Mouse (Mus musculus) limb, embryonic 11.5 days (tissue): Measurements from ENCODE around the gene Kcnh6. TPM values are rescaled to one million over a fixed set of nuclear protein-coding genes. Genes with fewer than 3 reads are reported as not detected.
A peak's percentile ranks its signal among the peaks of the same experiment; 100 is the strongest.

Experiments
- ATAC-seq: fragments of 200-750 bp; cut with Nextera tagmentation; 2 replicates; pipeline ENCODE4 v1.8.0; 2017; ENCODE audit warnings: low read depth; ENCODE audit not compliant: insufficient number of reproducible peaks, low FRiP score, low TSS enrichment
- DNase-seq: peaks from one replicate; pipeline ENCODE4 v3.0.0-alpha.2; 2015; ENCODE audit warnings: low spot score
- H3K27ac ChIP-seq: fragments of 300-500 bp; sonication (generic); replicated peaks from 2 replicates; pipeline ENCODE4 v1.5.1; 2014; ENCODE audit warnings: low read depth, mild to moderate bottlenecking, low read length
- H3K27me3 ChIP-seq: fragments of 300-500 bp; sonication (generic); 2 replicates; pipeline ENCODE4 v1.6.1; 2014; ENCODE audit warnings: mild to moderate bottlenecking, low read length, mixed read lengths; ENCODE audit not compliant: control insufficient read depth, insufficient read depth
- H3K36me3 ChIP-seq: fragments of 300-500 bp; sonication (generic); 2 replicates; pipeline ENCODE4 v1.6.1; 2014; ENCODE audit warnings: mild to moderate bottlenecking, low read length, moderate library complexity, mixed read lengths; ENCODE audit not compliant: control insufficient read depth, insufficient read depth
- H3K4me1 ChIP-seq: fragments of 300-500 bp; sonication (generic); 2 replicates; pipeline ENCODE4 v1.6.1; 2014; ENCODE audit warnings: low read length, mixed read lengths; ENCODE audit not compliant: control insufficient read depth, insufficient read depth
- H3K4me2 ChIP-seq: fragments of 300-500 bp; sonication (generic); 2 replicates; pipeline ENCODE4 v1.6.1; 2014; ENCODE audit warnings: low read depth, mild to moderate bottlenecking, moderate library complexity; ENCODE audit not compliant: severe bottlenecking
- H3K4me3 ChIP-seq: fragments of 300-500 bp; sonication (generic); 2 replicates; pipeline ENCODE4 v1.5.1; 2014; ENCODE audit warnings: low read depth, low read length
- H3K9ac ChIP-seq: fragments of 300-500 bp; sonication (generic); 2 replicates; pipeline ENCODE4 v1.6.1; 2014; ENCODE audit warnings: mild to moderate bottlenecking, low read length
- H3K9me3 ChIP-seq: fragments of 300-500 bp; sonication (generic); 2 replicates; pipeline ENCODE4 v1.6.1; 2016; ENCODE audit warnings: low read length; ENCODE audit not compliant: control insufficient read depth
- WGBS: fragments of 180-500 bp; shearing (Covaris S2); extraction: QIAGEN DNeasy Blood & Tissue Kit; methylation state at CpG from one replicate; pipeline ENCODE4 v1.1.7; 2014; 5-methylcytosine and 5-hydroxymethylcytosine counted together
- polyA plus RNA-seq: library from polyadenylated mRNA; unstranded; fragments of >200 nt; fragmentation: Nextera tagmentation; extraction: Ambion mirVana; gene quantifications from 2 replicates; pipeline ENCODE4 v1.2.1, GENCODE M21; 2014

The Kcnh6 gene
- polyA plus RNA-seq, 1 experiment from 2014 or later: 0.39 TPM

DNA sequence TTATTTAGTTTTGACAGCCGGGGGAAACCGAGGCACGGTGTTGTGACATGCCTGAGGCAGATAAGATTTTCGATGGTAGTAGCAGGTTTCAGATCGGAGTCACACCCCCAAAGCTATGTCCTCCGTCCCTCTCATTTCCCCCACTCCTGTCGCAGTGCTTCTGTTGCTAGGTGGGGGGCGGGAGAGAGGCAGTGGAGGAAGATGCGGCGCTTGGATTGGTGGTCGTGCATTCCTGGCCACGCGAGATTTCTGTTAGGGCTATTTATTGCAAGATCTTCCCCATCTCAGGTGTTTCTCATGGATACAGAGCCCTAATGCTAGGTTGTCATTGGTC is 29.5 kb downstream of the Kcnh6 start:
- Histone ChIP-seq H3K27ac (no peak overlapping the region; the same call in 1 of the 2 replicates), H3K4me2 (peak overlapping the region; percentile 86), H3K4me1 (peaks cover 3% of the 10 kb centered on the region; the same call in 1 of the 2 replicates), H3K9me3 (no peaks in the 10 kb centered on the region), H3K4me3 (peak overlapping the region; percentile 99), H3K9ac (peak overlapping the region; percentile 86), H3K36me3 (no peaks in the 10 kb centered on the region), H3K27me3 (no peaks in the 10 kb centered on the region)
- DNase-seq (peak; percentile 70), ATAC-seq (no peak)
- 0% methylated on average over 13 of the region's 13 CpGs for WGBS

DNA sequence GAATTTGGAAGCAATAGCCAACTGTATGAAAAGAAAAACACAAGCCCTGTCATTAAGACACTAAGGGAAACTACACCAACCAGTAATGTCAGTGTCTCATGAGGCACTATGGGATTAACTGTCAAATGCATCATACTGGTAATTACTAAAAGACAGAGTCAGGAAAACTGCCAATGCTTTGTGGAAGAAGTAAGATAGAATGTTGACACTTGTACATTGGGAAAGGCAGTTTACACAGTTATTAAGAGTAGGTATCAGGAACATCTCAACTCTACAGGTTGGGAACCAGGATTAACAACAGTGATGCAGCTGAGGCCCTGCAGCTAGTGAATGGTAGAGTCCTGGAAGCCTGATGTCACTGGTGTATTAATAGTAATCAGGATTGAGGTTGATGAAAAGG is 36.4 kb downstream of the Kcnh6 start:
- H3K36me3 ChIP-seq: peaks cover 5% of the 10 kb centered on the region; the same call in 1 of the 2 replicates
- H3K4me2 ChIP-seq: no peak overlapping the region
- no peaks in the 10 kb centered on the region for H3K9me3 ChIP-seq
- H3K27ac ChIP-seq: no peak overlapping the region
- H3K4me1 ChIP-seq: no peaks in the 10 kb centered on the region
- H3K27me3 ChIP-seq: no peaks in the 10 kb centered on the region
- no peak for ATAC-seq
- no peak overlapping the region for H3K9ac ChIP-seq
- no peak overlapping the region for H3K4me3 ChIP-seq
- DNase-seq: no peak

DNA sequence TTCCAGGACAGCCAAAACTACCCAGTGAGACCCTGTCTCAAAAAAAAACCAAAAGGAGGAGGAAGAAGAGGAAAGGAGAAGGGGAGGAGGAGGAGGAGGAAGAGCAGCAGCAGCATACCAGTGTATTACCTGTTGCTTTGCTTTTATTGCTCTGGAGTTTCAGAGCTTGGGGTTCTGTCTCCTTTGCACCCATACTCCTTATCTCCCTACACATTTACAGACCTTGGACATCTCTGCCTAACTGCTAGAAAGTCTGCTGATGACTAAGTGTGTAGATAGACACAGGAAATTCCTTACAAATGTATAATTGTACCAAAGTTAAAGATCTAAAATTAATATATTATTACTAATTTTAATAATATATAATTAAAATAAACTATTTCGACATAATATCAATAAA is 37.3 kb downstream of the Kcnh6 start:
- no peak for ATAC-seq
- DNase-seq: no peak
- Histone ChIP-seq H3K27me3 (no peaks in the 10 kb centered on the region), H3K4me3 (no peak overlapping the region), H3K27ac (no peak overlapping the region), H3K4me1 (no peaks in the 10 kb centered on the region), H3K4me2 (no peak overlapping the region), H3K9me3 (no peaks in the 10 kb centered on the region), H3K36me3 (peaks cover 5% of the 10 kb centered on the region; the same call in 1 of the 2 replicates), H3K9ac (no peak overlapping the region)
- 94% methylated on average over 1 of the region's 1 CpGs for WGBS

DNA sequence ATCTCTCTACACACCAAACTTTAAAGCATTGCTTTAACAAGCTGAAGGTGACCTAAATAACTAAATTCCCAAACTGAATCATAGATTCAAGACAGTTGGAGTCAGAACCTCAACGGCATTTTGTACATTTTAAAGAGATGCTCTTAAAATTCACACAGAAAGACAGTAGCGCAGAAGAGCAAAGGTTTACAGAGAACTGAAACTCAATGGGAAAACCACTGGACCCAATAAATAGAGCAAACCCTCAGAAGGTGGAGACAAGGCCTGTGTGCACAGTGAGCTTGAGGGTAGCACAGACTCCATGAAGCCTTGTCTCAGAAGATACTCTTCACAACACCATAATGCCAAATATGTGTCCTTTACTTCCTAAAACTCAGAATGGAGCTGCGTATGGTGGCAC is 37.9 kb downstream of the Kcnh6 start:
- Histone ChIP-seq H3K27me3 (no peaks in the 10 kb centered on the region), H3K4me2 (no peak overlapping the region), H3K9ac (no peak overlapping the region), H3K27ac (no peak overlapping the region), H3K9me3 (no peaks in the 10 kb centered on the region), H3K4me1 (no peaks in the 10 kb centered on the region), H3K4me3 (no peak overlapping the region), H3K36me3 (peaks cover 5% of the 10 kb centered on the region; the same call in 1 of the 2 replicates)
- ATAC-seq (no peak), DNase-seq (no peak)
- 90% methylated on average over 3 of the region's 3 CpGs for WGBS

DNA sequence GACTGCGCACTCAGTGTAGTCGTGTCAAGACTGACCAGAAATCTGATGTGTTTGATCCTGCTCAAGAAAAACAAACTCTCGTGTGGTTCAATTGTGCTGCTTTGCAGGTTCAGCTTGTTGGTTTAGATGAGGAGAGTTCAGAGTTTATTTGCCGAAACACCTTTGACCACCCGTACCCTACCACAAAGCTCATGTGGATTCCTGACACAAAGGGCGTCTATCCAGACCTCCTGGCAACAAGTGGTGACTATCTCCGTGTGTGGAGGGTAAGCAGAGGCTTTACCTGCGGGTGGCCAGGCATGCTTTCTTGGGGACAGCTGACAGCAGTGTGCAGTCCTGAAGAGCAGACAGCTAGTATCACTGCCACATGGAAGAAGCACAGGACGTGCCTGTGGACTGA is 38.7 kb downstream of the Kcnh6 start:
- no peak overlapping the region for H3K9ac ChIP-seq
- no peaks in the 10 kb centered on the region for H3K9me3 ChIP-seq
- 87% methylated on average over 9 of the region's 9 CpGs for WGBS
- no peak for ATAC-seq
- no peak overlapping the region for H3K4me3 ChIP-seq
- no peaks in the 10 kb centered on the region for H3K4me1 ChIP-seq
- no peak overlapping the region for H3K27ac ChIP-seq
- DNase-seq: no peak
- no peak overlapping the region for H3K4me2 ChIP-seq
- no peaks in the 10 kb centered on the region for H3K27me3 ChIP-seq
- H3K36me3 ChIP-seq: peaks cover 8% of the 10 kb centered on the region; the same call in 1 of the 2 replicates

DNA sequence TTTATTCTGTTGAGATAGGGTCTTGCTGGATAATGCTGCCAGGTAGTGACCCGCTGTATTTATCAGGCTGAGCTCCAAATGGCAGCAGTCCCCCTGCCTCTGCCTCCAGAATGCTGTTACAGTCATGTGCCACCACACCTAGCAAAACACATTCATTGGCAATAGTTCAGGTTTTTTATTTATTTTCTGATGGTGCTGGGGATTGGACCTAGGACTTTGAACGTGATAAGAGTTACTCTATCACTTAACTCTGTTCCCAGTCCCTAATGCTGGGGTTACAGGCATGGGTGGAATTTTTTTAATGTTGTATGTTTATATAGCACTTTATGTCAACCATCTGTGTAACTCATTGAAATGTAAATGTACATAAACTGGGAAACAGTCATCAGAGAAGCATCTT is 46.0 kb downstream of the Kcnh6 start:
- Histone ChIP-seq H3K27me3 (no peaks in the 10 kb centered on the region), H3K36me3 (peaks cover 37% of the 10 kb centered on the region)
- no peak for ATAC-seq

DNA sequence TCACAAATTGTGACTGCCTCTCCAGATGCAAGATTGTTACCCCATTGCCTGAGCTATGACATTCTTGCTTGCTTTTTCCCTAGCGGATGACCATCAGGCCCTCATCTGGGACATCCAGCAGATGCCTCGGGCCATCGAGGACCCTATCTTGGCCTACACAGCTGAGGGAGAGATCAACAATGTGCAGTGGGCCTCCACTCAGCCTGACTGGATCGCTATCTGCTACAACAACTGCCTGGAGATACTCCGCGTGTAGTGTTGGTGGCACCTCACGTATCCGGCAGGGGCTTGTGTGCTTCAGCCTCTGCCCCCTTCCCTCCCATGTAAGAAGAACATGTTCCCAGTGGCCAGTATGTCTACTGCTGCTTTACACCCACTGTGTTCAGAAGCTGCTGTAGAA is 46.7 kb downstream of the Kcnh6 start:
- WGBS: 97% methylated on average over 8 of the region's 8 CpGs

More for the DNA sequence above, 46.0 kb downstream of the Kcnh6 start:
- H3K9me3 ChIP-seq: no peaks in the 10 kb centered on the region
- H3K27ac ChIP-seq: no peak overlapping the region
- no peak for DNase-seq
- H3K4me2 ChIP-seq: no peak overlapping the region
- WGBS: 94% methylated on average over 2 of the region's 2 CpGs
- H3K4me1 ChIP-seq: no peaks in the 10 kb centered on the region
- no peak overlapping the region for H3K4me3 ChIP-seq
- H3K9ac ChIP-seq: no peak overlapping the region

DNA sequence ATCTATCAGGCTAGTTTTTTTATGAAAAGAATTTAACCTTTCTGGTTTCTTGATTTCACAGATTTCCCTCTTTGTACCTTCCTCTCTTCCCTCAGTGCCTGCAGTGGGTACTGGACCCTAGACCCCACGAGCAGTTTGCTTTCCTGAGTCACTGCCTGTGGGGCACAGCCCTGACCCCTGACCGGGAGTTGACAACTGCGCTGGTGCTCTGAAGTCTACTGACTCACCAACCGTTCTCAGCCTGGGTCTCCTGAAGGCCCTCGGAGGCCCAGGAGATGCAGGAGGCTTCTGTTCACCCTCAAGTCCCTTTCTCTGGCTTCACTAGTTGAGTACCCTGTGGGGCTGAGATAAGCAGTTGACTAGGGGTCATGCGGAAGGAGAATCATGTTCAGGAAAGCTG is 47.4 kb downstream of the Kcnh6 start:
- H3K27me3 ChIP-seq: no peaks in the 10 kb centered on the region

More for the DNA sequence above, 46.7 kb downstream of the Kcnh6 start:
- no peaks in the 10 kb centered on the region for H3K27me3 ChIP-seq
- H3K9me3 ChIP-seq: no peaks in the 10 kb centered on the region
- DNase-seq (no peak), ATAC-seq (no peak)
- no peak overlapping the region for H3K27ac ChIP-seq
- peaks cover 37% of the 10 kb centered on the region for H3K36me3 ChIP-seq
- no peak overlapping the region for H3K9ac ChIP-seq
- H3K4me1 ChIP-seq: no peaks in the 10 kb centered on the region
- H3K4me3 ChIP-seq: no peak overlapping the region
- H3K4me2 ChIP-seq: no peak overlapping the region

DNA sequence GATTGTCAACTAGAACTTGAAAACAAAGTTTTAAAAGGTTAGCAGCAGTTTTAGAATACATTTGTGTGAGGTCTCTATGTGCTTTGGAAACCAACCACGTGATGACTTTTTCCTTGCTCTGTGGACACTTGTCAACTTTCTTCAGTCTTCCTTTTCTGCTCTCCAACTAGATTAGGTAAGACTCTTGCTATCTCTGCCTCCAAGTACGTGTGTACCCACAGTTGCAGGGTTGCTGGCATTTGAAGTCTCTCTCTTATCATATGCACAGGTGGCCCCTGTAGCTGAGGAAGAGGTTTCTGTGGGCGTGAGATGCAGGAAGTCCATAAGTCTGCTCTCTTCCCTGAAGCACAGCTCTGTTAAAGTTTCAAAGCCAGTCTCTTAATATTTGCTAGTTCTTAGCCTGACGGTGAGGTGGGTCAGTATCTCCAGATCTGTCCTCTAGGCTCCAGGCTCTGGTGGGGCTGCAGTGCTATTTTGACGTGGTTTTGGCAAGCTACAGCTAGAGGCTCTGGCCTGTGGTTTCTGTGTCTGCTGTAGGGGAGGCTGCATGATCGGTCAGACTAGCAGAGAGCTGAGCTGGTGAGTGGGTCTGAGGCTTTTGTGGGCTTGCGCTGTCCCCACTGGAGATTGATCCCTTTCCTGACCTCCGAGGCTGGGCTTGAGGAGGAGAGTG is 49.0 kb downstream of the Kcnh6 start:
- Histone ChIP-seq H3K4me2 (no peak overlapping the region), H3K27ac (no peak overlapping the region), H3K4me1 (no peaks in the 10 kb centered on the region), H3K27me3 (no peaks in the 10 kb centered on the region), H3K9ac (no peak overlapping the region), H3K9me3 (no peaks in the 10 kb centered on the region), H3K36me3 (peaks cover 35% of the 10 kb centered on the region), H3K4me3 (no peak overlapping the region)
- ATAC-seq (no peak), DNase-seq (no peak)
- WGBS: 92% methylated on average over 8 of the region's 8 CpGs

More for the DNA sequence above, 47.4 kb downstream of the Kcnh6 start:
- Histone ChIP-seq H3K4me1 (no peaks in the 10 kb centered on the region), H3K4me3 (no peak overlapping the region), H3K9me3 (no peaks in the 10 kb centered on the region), H3K9ac (no peak overlapping the region), H3K4me2 (no peak overlapping the region), H3K36me3 (peaks cover 39% of the 10 kb centered on the region), H3K27ac (no peak overlapping the region)
- no peak for DNase-seq
- 94% methylated on average over 6 of the region's 6 CpGs for WGBS
- no peak for ATAC-seq
